Mouse (Mus musculus): ENCODE results near the gene Popdc3.
"Not testable (repeated sequence)": the region's sequence is repeated elsewhere in the genome, so short reads cannot be mapped to it uniquely, and the experiment has no call there.

The Popdc3 gene

GRCm38 (mm10) chr10:45204582-45204981, 26.7 kb downstream of the Popdc3 start:
- no peak for DNase-seq

- no peak for DNase-seq
These were observed 32.3 kb downstream of the Popdc3 start for GRCm38 (mm10) chr10:45210201-45210600.

GRCm38 (mm10) chr10:45216676-45217075, 38.8 kb downstream of the Popdc3 start:
- no peak for DNase-seq

- DNase-seq, result peak in 1 of 2 experiments; percentile 12
These were observed 52.1 kb downstream of the Popdc3 start for GRCm38 (mm10) chr10:45229954-45230353.

- no peak for DNase-seq
These were observed 55.5 kb downstream of the Popdc3 start for GRCm38 (mm10) chr10:45233351-45233750.

GRCm38 (mm10) chr10:45236304-45236703, 58.4 kb downstream of the Popdc3 start:
- DNase-seq, result no peak

GRCm38 (mm10) chr10:45237492-45237891, 59.6 kb downstream of the Popdc3 start:
- no peak for DNase-seq

GRCm38 (mm10) chr10:45260477-45260876, 82.6 kb downstream of the Popdc3 start:
- no peak for DNase-seq

- DNase-seq, result no peak
These were observed 84.2 kb downstream of the Popdc3 start for GRCm38 (mm10) chr10:45262126-45262525.

- no peak for DNase-seq
These were observed 98.6 kb downstream of the Popdc3 start for GRCm38 (mm10) chr10:45276499-45276898.

- DNase-seq, result no peak
These were observed 99.1 kb downstream of the Popdc3 start for GRCm38 (mm10) chr10:45276995-45277394.

- no peak for DNase-seq
These were observed 107.8 kb downstream of the Popdc3 start for GRCm38 (mm10) chr10:45285651-45286050.

- DNase-seq, result no peak
These were observed 110.5 kb downstream of the Popdc3 start for GRCm38 (mm10) chr10:45288351-45288750.

- peak; percentile 40 to 63 for DNase-seq
These were observed 111.6 kb downstream of the Popdc3 start for GRCm38 (mm10) chr10:45289218-45290105.

GRCm38 (mm10) chr10:45290618-45291017, 112.7 kb downstream of the Popdc3 start:
- DNase-seq, result no peak

GRCm38 (mm10) chr10:45292159-45292558, 114.3 kb downstream of the Popdc3 start:
- not testable (repeated sequence) for DNase-seq

- no peak for DNase-seq
These were observed 117.2 kb downstream of the Popdc3 start for GRCm38 (mm10) chr10:45295093-45295492.

GRCm38 (mm10) chr10:45298503-45298902, 120.6 kb downstream of the Popdc3 start:
- no peak for DNase-seq

- no peak for DNase-seq
These were observed 121.6 kb downstream of the Popdc3 start for GRCm38 (mm10) chr10:45299509-45299908.

- DNase-seq, result no peak
These were observed 125.6 kb downstream of the Popdc3 start for GRCm38 (mm10) chr10:45303315-45304036.

GRCm38 (mm10) chr10:45305173-45305572, 127.3 kb downstream of the Popdc3 start:
- DNase-seq, result no peak

- no peak for DNase-seq
These were observed 133.2 kb downstream of the Popdc3 start for GRCm38 (mm10) chr10:45311129-45311528.

- DNase-seq, result no peak
These were observed 133.7 kb downstream of the Popdc3 start for GRCm38 (mm10) chr10:45311624-45312023.

GRCm38 (mm10) chr10:45314865-45315264, 137.0 kb downstream of the Popdc3 start:
- no peak for DNase-seq
